Mouse (Mus musculus) right cerebral cortex, postnatal 25 days (tissue): ENCODE results near the gene Slc17a5.
"Not testable (repeated sequence)": the region's sequence is repeated elsewhere in the genome, so short reads cannot be mapped to it uniquely, and the experiment has no call there.

Source experiments
- DNase-seq: peaks from one replicate; pipeline ENCODE4 v3.0.0; 2022

Slc17a5 gene

GRCm38 (mm10) chr9:78516125-78516524 lies 71.7 kb downstream of the Slc17a5 start:
- no peak for DNase-seq

GRCm38 (mm10) chr9:78514681-78515080 lies 73.2 kb downstream of the Slc17a5 start:
- no peak for DNase-seq

GRCm38 (mm10) chr9:78513776-78514500 lies 73.9 kb downstream of the Slc17a5 start:
- DNase-seq = no peak

- no peak for DNase-seq
Observed at GRCm38 (mm10) chr9:78511705-78512104, 76.1 kb downstream of the Slc17a5 start.

- DNase-seq = no peak
Observed at GRCm38 (mm10) chr9:78508106-78508786, 79.6 kb downstream of the Slc17a5 start.

- no peak for DNase-seq
Observed at GRCm38 (mm10) chr9:78506722-78507077, 81.1 kb downstream of the Slc17a5 start.

GRCm38 (mm10) chr9:78506002-78506721 lies 81.7 kb downstream of the Slc17a5 start:
- no peak for DNase-seq

GRCm38 (mm10) chr9:78505223-78505622 lies 82.6 kb downstream of the Slc17a5 start:
- no peak for DNase-seq

- no peak for DNase-seq
Observed at GRCm38 (mm10) chr9:78504679-78505078, 83.2 kb downstream of the Slc17a5 start.

GRCm38 (mm10) chr9:78504133-78504532 lies 83.7 kb downstream of the Slc17a5 start:
- DNase-seq = no peak

GRCm38 (mm10) chr9:78503223-78504079 lies 84.4 kb downstream of the Slc17a5 start:
- no peak for DNase-seq

- DNase-seq = no peak
Observed at GRCm38 (mm10) chr9:78501284-78501683, 86.6 kb downstream of the Slc17a5 start.

- no peak for DNase-seq
Observed at GRCm38 (mm10) chr9:78500386-78500785, 87.5 kb downstream of the Slc17a5 start.

- no peak for DNase-seq
Observed at GRCm38 (mm10) chr9:78493171-78493570, 94.7 kb downstream of the Slc17a5 start.

- no peak for DNase-seq
Observed at GRCm38 (mm10) chr9:78492254-78492653, 95.6 kb downstream of the Slc17a5 start.

GRCm38 (mm10) chr9:78491169-78491568 lies 96.7 kb downstream of the Slc17a5 start:
- no peak for DNase-seq

- no peak for DNase-seq
Observed at GRCm38 (mm10) chr9:78488890-78489420, 98.9 kb downstream of the Slc17a5 start, which contains the start of gene Eef1a1. Gene Eef1a1, minus strand, starts transcription at chr9:78489151.

- DNase-seq = not testable (repeated sequence)
Observed at GRCm38 (mm10) chr9:78488021-78488420, 99.8 kb downstream of the Slc17a5 start.
